Mouse (Mus musculus) 416B (cell line): ENCODE measurements around the gene Cbarp.

Source experiments
- DNase-seq: peaks from one replicate; pipeline ENCODE4 v3.0.0; 2011; ENCODE audit warnings: low read depth

The Cbarp gene

GRCm38 (mm10) chr10:80157141-80157929 lies 16.7 kb upstream of the Cbarp start:
- DNase-seq: no peak

- no peak for DNase-seq
These were observed 16.1 kb upstream of the Cbarp start for GRCm38 (mm10) chr10:80156752-80157053.

GRCm38 (mm10) chr10:80156002-80156751 lies 15.5 kb upstream of the Cbarp start:
- peak; percentile 57 for DNase-seq

- DNase-seq: no peak
These were observed 14.6 kb upstream of the Cbarp start for GRCm38 (mm10) chr10:80155277-80155676.

GRCm38 (mm10) chr10:80154384-80154783 lies 13.7 kb upstream of the Cbarp start:
- DNase-seq: no peak

- no peak for DNase-seq
These were observed 13.1 kb upstream of the Cbarp start for GRCm38 (mm10) chr10:80153713-80154112.

GRCm38 (mm10) chr10:80152873-80153260 lies 12.2 kb upstream of the Cbarp start:
- DNase-seq: peak; percentile 73

GRCm38 (mm10) chr10:80152071-80152872 lies 11.6 kb upstream of the Cbarp start:
- DNase-seq: no peak

- peak; percentile 87 for DNase-seq
These were observed 10.8 kb upstream of the Cbarp start for GRCm38 (mm10) chr10:80151211-80152034.

- DNase-seq: peak; percentile 53
These were observed 9.9 kb upstream of the Cbarp start for GRCm38 (mm10) chr10:80150226-80151210.

GRCm38 (mm10) chr10:80149291-80150225 lies 8.9 kb upstream of the Cbarp start:
- peak; percentile 99 for DNase-seq

- DNase-seq: peak; percentile 97
These were observed 8.1 kb upstream of the Cbarp start for GRCm38 (mm10) chr10:80148610-80149290.

GRCm38 (mm10) chr10:80147719-80148601 lies 7.3 kb upstream of the Cbarp start, which contains the start of gene Midn:
Gene Midn (plus strand): TSS chr10:80148272.
- DNase-seq: peak; percentile 88

GRCm38 (mm10) chr10:80147146-80147718 lies 6.6 kb upstream of the Cbarp start:
- no peak for DNase-seq

GRCm38 (mm10) chr10:80146568-80147011 lies 6.0 kb upstream of the Cbarp start:
- DNase-seq: no peak

- no peak for DNase-seq
These were observed 5.3 kb upstream of the Cbarp start for GRCm38 (mm10) chr10:80145896-80146295.
